Mouse (Mus musculus): Measurements from ENCODE around the gene Spire2. TPM values are rescaled to one million over a fixed set of nuclear protein-coding genes. Genes with fewer than 3 reads are reported as not detected.

Spire2 gene
- polyA plus RNA-seq, 1 experiment, result 2.6 TPM

DNA sequence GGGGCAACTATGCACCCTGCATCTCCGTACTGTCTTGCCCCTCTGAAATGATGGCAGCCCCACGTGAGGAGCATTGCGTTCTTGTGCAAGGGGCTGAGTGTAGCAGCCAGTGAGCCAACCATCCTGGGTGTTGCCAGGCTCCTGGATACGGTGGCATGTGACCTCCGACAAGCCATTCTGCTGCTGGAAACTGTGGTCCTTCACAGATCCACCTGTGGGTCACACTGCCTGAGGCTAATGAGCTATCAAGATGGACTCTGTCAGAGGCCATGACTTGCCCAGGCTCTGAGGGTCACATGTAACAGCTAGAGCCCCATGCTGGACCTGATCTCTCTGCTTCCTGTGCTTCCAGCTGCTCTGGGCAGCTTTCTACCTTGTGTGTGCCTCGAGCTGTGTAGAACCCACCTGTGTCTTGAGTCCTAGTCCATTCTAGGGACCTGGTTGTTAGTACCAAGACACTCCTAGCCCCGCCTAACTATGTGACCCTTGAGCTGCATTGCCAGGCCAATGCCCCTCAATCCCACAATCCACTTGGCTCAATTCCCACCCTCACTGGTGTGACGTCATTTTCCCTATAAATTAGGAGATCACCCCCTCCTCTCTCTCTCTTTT is 84.5 kb downstream of the Spire2 start:
- DNase-seq (ENCODE audit: low read depth), result no peak

Other genes starting within 250 kb of the Spire2 start
- 1,855 and 2,227 TPM in 2 replicates for gene Rpl13, start 230.4 kb upstream of the Spire2 start, polyA plus RNA-seq (2012; rRNA removed)
- gene Cpne7, start 215.3 kb upstream of the Spire2 start, polyA plus RNA-seq (2012; rRNA removed), result 3.7 and 6.1 TPM in 2 replicates
- 73.5 and 81.9 TPM in 2 replicates for gene Sult5a1, start 174.4 kb upstream of the Spire2 start, polyA plus RNA-seq (2012; rRNA removed)
- gene Dpep1, start 146.5 kb upstream of the Spire2 start, polyA plus RNA-seq (2012; rRNA removed), result 94.5 and 111 TPM in 2 replicates
- 126 and 136 TPM in 2 replicates for gene Chmp1a, start 120.0 kb upstream of the Spire2 start, polyA plus RNA-seq (2012; rRNA removed)
- gene Spata33, start 119.9 kb upstream of the Spire2 start, polyA plus RNA-seq (2012; rRNA removed), result 3.4 and 6.6 TPM in 2 replicates
- gene Cdk10, start 107.9 kb upstream of the Spire2 start, polyA plus RNA-seq (2012; rRNA removed), result 58.8 and 64.5 TPM in 2 replicates
- gene Spata2l, start 96.5 kb upstream of the Spire2 start, polyA plus RNA-seq (2012; rRNA removed), result 13.3 and 17.4 TPM in 2 replicates
- 30.5 and 35.1 TPM in 2 replicates for gene Zfp276, start 78.5 kb upstream of the Spire2 start, polyA plus RNA-seq (2012; rRNA removed)
- 54.0 and 57.9 TPM in 2 replicates for gene Vps9d1, start 78.4 kb upstream of the Spire2 start, polyA plus RNA-seq (2012; rRNA removed)
- gene Fanca, start 14.1 kb upstream of the Spire2 start, polyA plus RNA-seq (2012; rRNA removed), result 81.8 and 123 TPM in 2 replicates
- gene Tcf25, start 41.0 kb downstream of the Spire2 start, polyA plus RNA-seq (2012; rRNA removed), result 207 and 223 TPM in 2 replicates
- gene Mc1r, start 74.4 kb downstream of the Spire2 start, polyA plus RNA-seq (2012; rRNA removed), result not detected in 2 replicates
- gene Tubb3, start 78.7 kb downstream of the Spire2 start, polyA plus RNA-seq (2012; rRNA removed), result 0.42 and 0.97 TPM in 2 replicates
- 42.0 and 45.1 TPM in 2 replicates for gene Def8, start 90.8 kb downstream of the Spire2 start, polyA plus RNA-seq (2012; rRNA removed)
- gene Afg3l1, start 145.2 kb downstream of the Spire2 start, polyA plus RNA-seq (2012; rRNA removed), result 29.6 and 31.1 TPM in 2 replicates
- 2.1 and 3.1 TPM in 2 replicates for gene Dbndd1, start 182.8 kb downstream of the Spire2 start, polyA plus RNA-seq (2012; rRNA removed)
- 8.3 and 11.3 TPM in 2 replicates for gene Gas8, start 186.1 kb downstream of the Spire2 start, polyA plus RNA-seq (2012; rRNA removed)